Mouse (Mus musculus): ENCODE results near the gene Rasal1. TPM values are rescaled to one million over a fixed set of nuclear protein-coding genes. Genes with fewer than 3 reads are reported as not detected.

The Rasal1 gene
- polyA plus RNA-seq, 1 experiment, result not detected

- Histone ChIP-seq H3K4me3 (ENCODE audit: insufficient read depth, low read depth, low read length) (peak overlapping the region; percentile 32), H3K27ac (ENCODE audit: insufficient read depth, low read depth, low read length) (peak overlapping the region; percentile 95), H3K4me1 (ENCODE audit: control insufficient read depth, insufficient read depth, low read length) (peaks cover 17% of the 10 kb centered on the region)
- TF ChIP-seq CTCF (IDR thresholded peaks at IDR 0.05; ENCODE audit: insufficient read depth, low read depth, low read length) (peak; percentile 67; the same call in 1 of the 2 replicates), POLR2A (IDR thresholded peaks at IDR 0.05; ENCODE audit: insufficient read depth, low read depth, low read length) (no peak)
- 4% methylated on average over 24 of the region's 24 CpGs for WGBS
These were observed 31.3 kb downstream of the Rasal1 start for GRCm38 (mm10) chr5:120679676-120680555.

GRCm38 (mm10) chr5:120680918-120681317 lies 32.3 kb downstream of the Rasal1 start:
- TF ChIP-seq CTCF (IDR thresholded peaks at IDR 0.05; ENCODE audit: insufficient read depth, low read depth, low read length), result no peak
- no peak for TF ChIP-seq POLR2A (IDR thresholded peaks at IDR 0.05; ENCODE audit: insufficient read depth, low read depth, low read length)
- peak overlapping the region; percentile 95 for H3K27ac ChIP-seq (ENCODE audit: insufficient read depth, low read depth, low read length)
- 47% methylated on average over 18 of the region's 18 CpGs for WGBS

DNA sequence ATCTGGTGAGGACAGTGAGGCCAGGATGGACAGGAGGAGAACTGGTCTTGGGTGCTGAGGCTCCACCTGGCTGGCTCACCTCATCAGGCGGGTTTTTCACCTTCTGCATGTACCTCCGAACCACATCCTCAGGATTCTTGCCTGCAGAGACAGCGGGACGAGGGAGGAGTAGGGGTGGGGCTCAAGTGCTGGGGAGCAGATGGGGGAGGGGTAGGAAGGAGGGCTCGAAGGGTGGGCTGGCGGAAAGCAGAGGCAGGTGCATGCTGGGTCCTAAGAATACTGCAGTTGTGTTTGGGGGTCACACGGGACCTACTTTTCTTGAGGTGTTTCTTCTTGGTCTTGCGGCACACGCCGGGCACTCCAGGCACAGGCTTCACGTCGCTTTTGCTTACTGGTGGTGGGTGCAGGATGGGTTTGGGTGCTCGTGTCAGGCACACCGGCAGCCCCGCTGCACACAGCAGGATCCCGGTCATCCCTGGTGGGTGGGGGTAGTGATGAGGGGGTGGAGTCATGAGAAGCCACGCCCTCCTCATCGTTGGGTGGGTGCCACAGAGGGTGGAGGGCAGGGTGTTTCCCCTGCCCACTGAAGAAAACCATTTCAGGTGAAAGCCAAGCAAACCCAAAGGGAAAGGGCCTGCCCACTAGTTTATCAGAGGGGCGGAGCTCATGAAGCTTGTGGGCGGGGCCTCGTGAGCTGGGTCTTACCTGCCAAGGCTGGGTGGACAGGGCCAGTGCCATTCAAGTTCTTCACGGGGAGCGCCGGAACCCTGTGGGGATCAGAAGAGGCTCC lies 34.6 kb downstream of the Rasal1 start:
- Histone ChIP-seq H3K4me1 (ENCODE audit: control insufficient read depth, insufficient read depth, low read length) (peaks cover 17% of the 10 kb centered on the region), H3K4me3 (ENCODE audit: insufficient read depth, low read depth, low read length) (no peak overlapping the region), H3K27ac (ENCODE audit: insufficient read depth, low read depth, low read length) (no peak overlapping the region)
- 43% methylated on average over 24 of the region's 24 CpGs for WGBS
- TF ChIP-seq POLR2A (IDR thresholded peaks at IDR 0.05; ENCODE audit: insufficient read depth, low read depth, low read length), result no peak
- no peak for TF ChIP-seq CTCF (IDR thresholded peaks at IDR 0.05; ENCODE audit: insufficient read depth, low read depth, low read length)

More at GRCm38 (mm10) chr5:120680918-120681317, 32.3 kb downstream of the Rasal1 start:
- Histone ChIP-seq H3K4me1 (ENCODE audit: control insufficient read depth, insufficient read depth, low read length) (peaks cover 17% of the 10 kb centered on the region), H3K4me3 (ENCODE audit: insufficient read depth, low read depth, low read length) (no peak overlapping the region)

DNA sequence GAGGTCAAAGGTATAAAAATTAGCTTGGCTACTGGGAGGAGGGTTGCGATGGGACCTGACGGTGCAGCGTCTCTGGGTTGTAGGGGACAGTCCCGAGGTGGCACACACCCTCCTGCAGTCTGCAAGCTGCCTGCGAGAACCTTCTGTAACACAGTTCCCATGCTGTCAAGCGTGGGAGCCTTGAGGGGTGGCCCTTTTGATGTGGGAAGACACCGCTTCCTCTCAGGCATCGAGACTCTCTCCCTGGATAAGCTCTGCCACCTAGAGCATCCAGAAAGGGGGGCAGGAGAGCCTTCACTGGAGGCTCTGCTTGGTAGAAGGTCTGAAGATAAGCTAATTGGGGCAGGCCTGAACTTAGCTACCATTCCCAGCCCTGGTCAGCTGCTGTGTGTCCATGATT lies 37.1 kb downstream of the Rasal1 start:
- WGBS, result 79% methylated on average over 8 of the region's 8 CpGs
- no peak overlapping the region for H3K4me3 ChIP-seq (ENCODE audit: insufficient read depth, low read depth, low read length)
- no peak for TF ChIP-seq POLR2A (IDR thresholded peaks at IDR 0.05; ENCODE audit: insufficient read depth, low read depth, low read length)
- no peak for TF ChIP-seq CTCF (IDR thresholded peaks at IDR 0.05; ENCODE audit: insufficient read depth, low read depth, low read length)

GRCm38 (mm10) chr5:120686749-120687483 lies 38.3 kb downstream of the Rasal1 start:
- WGBS, result 87% methylated on average over 6 of the region's 6 CpGs
- TF ChIP-seq CTCF (IDR thresholded peaks at IDR 0.05; ENCODE audit: insufficient read depth, low read depth, low read length) (no peak), POLR2A (IDR thresholded peaks at IDR 0.05; ENCODE audit: insufficient read depth, low read depth, low read length) (no peak)
- H3K4me1 ChIP-seq (ENCODE audit: control insufficient read depth, insufficient read depth, low read length), result peaks cover 13% of the 10 kb centered on the region; the same call in 1 of the 2 replicates
- H3K4me3 ChIP-seq (ENCODE audit: insufficient read depth, low read depth, low read length), result no peak overlapping the region
- H3K27ac ChIP-seq (ENCODE audit: insufficient read depth, low read depth, low read length), result no peak overlapping the region

More for the DNA sequence above, 37.1 kb downstream of the Rasal1 start:
- no peak overlapping the region for H3K27ac ChIP-seq (ENCODE audit: insufficient read depth, low read depth, low read length)
- peaks cover 13% of the 10 kb centered on the region for H3K4me1 ChIP-seq (ENCODE audit: control insufficient read depth, insufficient read depth, low read length)

DNA sequence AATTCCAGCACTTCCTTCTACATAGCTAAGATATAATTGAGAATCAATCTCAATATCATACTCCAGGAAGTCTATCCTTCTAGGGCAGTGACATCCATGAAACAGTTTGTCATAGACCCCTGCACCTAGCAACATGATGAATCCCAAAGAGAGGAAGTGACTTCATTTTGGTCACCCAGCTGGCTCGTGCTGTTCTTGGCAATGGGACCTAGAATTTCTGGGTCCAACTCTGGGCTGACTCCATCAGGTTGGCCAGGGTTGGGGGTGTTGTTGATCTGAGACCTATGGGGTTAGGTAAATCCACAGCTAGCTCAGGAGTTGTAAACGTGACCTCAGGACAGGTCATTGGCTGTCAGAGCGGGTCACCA lies 38.9 kb downstream of the Rasal1 start:
- Histone ChIP-seq H3K4me3 (ENCODE audit: insufficient read depth, low read depth, low read length) (no peak overlapping the region), H3K4me1 (ENCODE audit: control insufficient read depth, insufficient read depth, low read length) (peaks cover 13% of the 10 kb centered on the region; the same call in 1 of the 2 replicates), H3K27ac (ENCODE audit: insufficient read depth, low read depth, low read length) (no peak overlapping the region)
- TF ChIP-seq POLR2A (IDR thresholded peaks at IDR 0.05; ENCODE audit: insufficient read depth, low read depth, low read length) (no peak), CTCF (IDR thresholded peaks at IDR 0.05; ENCODE audit: insufficient read depth, low read depth, low read length) (no peak)
- WGBS, result 83% methylated on average over 3 of the region's 3 CpGs

- TF ChIP-seq POLR2A (IDR thresholded peaks at IDR 0.05; ENCODE audit: insufficient read depth, low read depth, low read length) (no peak), CTCF (IDR thresholded peaks at IDR 0.05; ENCODE audit: insufficient read depth, low read depth, low read length) (no peak)
- Histone ChIP-seq H3K4me3 (ENCODE audit: insufficient read depth, low read depth, low read length) (no peak overlapping the region), H3K4me1 (ENCODE audit: control insufficient read depth, insufficient read depth, low read length) (peaks cover 13% of the 10 kb centered on the region; the same call in 1 of the 2 replicates), H3K27ac (ENCODE audit: insufficient read depth, low read depth, low read length) (no peak overlapping the region)
- WGBS, result 94% methylated on average over 5 of the region's 5 CpGs
These were observed 39.3 kb downstream of the Rasal1 start for GRCm38 (mm10) chr5:120687897-120688296.

DNA sequence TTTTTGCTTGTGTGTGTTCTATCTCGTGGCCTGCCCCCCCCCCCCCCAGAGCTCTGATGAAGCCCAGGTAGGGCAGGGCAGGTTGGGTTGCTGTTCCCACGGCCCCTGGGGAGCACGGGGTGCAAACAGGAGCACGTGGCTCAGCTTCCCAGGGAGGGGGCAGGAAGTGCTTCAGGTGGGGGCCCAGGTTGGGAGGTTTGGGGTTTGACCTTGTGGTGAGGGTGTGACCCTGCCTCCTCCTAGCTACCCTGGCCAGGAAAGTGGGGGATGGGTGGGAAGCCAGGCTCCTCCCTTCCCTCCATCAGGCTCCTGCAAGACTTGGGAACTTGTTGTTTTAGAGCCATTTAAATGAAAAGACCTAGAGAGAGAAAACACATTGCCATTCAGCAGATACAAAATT lies 39.8 kb downstream of the Rasal1 start:
- H3K4me1 ChIP-seq (ENCODE audit: control insufficient read depth, insufficient read depth, low read length), result peaks cover 13% of the 10 kb centered on the region; the same call in 1 of the 2 replicates
- 61% methylated on average over 4 of the region's 4 CpGs for WGBS
- no peak overlapping the region for H3K27ac ChIP-seq (ENCODE audit: insufficient read depth, low read depth, low read length)
- TF ChIP-seq CTCF (IDR thresholded peaks at IDR 0.05; ENCODE audit: insufficient read depth, low read depth, low read length) (no peak), POLR2A (IDR thresholded peaks at IDR 0.05; ENCODE audit: insufficient read depth, low read depth, low read length) (no peak)
- no peak overlapping the region for H3K4me3 ChIP-seq (ENCODE audit: insufficient read depth, low read depth, low read length)

Measured in olfactory bulb, adult 2 months (tissue).